Mouse (Mus musculus): ENCODE data around the gene Ppp1r2. TPM values are rescaled to one million over a fixed set of nuclear protein-coding genes. Genes with fewer than 3 reads are reported as not detected.
A peak's percentile ranks its signal among the peaks of the same experiment; 100 is the strongest.

Gene Ppp1r2
- polyA plus RNA-seq, 1 experiment from 2014 or later = 93.2 TPM

DNA sequence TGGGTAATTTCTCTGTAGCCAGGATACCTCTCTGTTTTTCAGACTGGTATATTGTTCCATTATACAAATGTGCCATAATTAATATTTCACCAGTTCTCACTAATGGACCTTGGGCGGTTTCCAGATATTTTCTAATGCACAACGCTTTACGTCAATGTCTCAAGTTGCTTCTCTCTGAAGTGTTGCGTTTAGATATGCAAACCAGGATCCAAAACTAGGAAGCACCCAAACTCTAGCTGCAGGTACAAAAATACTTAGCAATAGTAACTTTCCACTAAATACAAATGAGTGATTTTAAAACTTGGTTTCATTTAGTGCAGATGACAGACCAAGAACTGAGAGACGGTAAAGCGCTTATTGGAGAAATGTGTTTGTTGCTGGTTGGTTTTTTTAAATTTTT lies 993 bp downstream of the Ppp1r2 start:
- ATAC-seq (ENCODE audit: low FRiP score, low TSS enrichment) = no peak
- Histone ChIP-seq H3K9me3 (ENCODE audit: low read length) (no peaks in the 10 kb centered on the region), H3K4me1 (ENCODE audit: insufficient read depth, low read length) (peaks cover 27% of the 10 kb centered on the region), H3K27me3 (ENCODE audit: insufficient read depth, low read length) (no peaks in the 10 kb centered on the region), H3K27ac (ENCODE audit: low read length) (no peak overlapping the region), H3K36me3 (ENCODE audit: insufficient read depth, low read length) (peaks cover 4% of the 10 kb centered on the region; the same call in 1 of the 2 replicates), H3K9ac (replicated peaks; ENCODE audit: low read length) (peak overlapping the region; percentile 99), H3K4me3 (ENCODE audit: low read length) (peak overlapping the region; percentile 95), H3K4me2 (replicated peaks; ENCODE audit: low read depth, low read length) (peak overlapping the region; percentile 66)
- under 1% methylated on average over 6 of the region's 6 CpGs for WGBS

DNA sequence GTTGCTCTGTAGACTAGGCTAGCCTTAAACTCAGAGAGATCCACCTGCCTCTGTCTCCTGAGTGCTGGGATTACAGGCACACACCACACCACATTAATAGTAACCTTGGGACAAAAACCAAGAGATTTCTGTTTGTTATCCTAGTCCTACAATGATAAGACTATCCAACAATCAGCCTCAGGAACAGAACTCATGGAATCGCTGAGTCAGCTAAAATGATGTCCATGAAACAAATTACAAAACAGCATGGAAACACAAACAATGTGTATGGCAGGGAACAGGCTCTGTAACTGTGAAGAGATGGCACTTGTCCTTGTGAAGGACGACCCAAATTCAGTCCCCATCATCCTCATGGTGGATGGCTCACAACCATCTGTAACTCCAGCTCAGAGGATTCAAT lies 8.4 kb downstream of the Ppp1r2 start:
- H3K36me3 ChIP-seq (ENCODE audit: insufficient read depth, low read length) = peaks cover 9% of the 10 kb centered on the region
- peaks cover 7% of the 10 kb centered on the region; the same call in 1 of the 2 replicates for H3K4me1 ChIP-seq (ENCODE audit: insufficient read depth, low read length)
- no peak overlapping the region for H3K9ac ChIP-seq (replicated peaks; ENCODE audit: low read length)
- no peak for ATAC-seq (ENCODE audit: low FRiP score, low TSS enrichment)
- no peaks in the 10 kb centered on the region for H3K9me3 ChIP-seq (ENCODE audit: low read length)
- H3K4me3 ChIP-seq (ENCODE audit: low read length) = no peak overlapping the region
- no peaks in the 10 kb centered on the region for H3K27me3 ChIP-seq (ENCODE audit: insufficient read depth, low read length)
- WGBS = 89% methylated on average over 2 of the region's 2 CpGs
- no peak overlapping the region for H3K27ac ChIP-seq (ENCODE audit: low read length)
- no peak overlapping the region for H3K4me2 ChIP-seq (replicated peaks; ENCODE audit: low read depth, low read length)

DNA sequence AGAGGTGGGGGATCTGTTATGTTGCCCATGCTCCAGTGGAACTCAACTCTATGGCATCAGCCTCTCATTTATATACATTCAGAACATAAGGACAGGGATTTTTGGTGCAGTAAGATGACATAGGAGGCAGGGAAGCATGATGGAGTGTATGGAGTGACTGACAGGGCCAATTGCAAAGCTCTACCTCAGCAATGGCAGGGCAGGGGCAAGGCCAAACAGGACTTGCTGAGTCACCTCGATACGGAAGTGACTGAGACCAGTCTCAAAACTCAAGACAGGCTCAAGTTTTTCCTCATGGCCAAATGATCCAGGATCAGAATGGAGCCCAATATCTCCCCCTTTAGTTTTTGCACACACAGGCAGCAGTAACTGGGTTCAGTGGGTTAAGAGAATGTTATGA lies 18.9 kb downstream of the Ppp1r2 start:
- H3K27ac ChIP-seq (ENCODE audit: low read length) = no peak overlapping the region
- no peak for ATAC-seq (ENCODE audit: low FRiP score, low TSS enrichment)
- no peaks in the 10 kb centered on the region for H3K9me3 ChIP-seq (ENCODE audit: low read length)
- H3K36me3 ChIP-seq (ENCODE audit: insufficient read depth, low read length) = peaks cover 31% of the 10 kb centered on the region
- H3K4me1 ChIP-seq (ENCODE audit: insufficient read depth, low read length) = no peaks in the 10 kb centered on the region
- WGBS = 90% methylated on average over 2 of the region's 2 CpGs
- H3K4me3 ChIP-seq (ENCODE audit: low read length) = no peak overlapping the region
- H3K27me3 ChIP-seq (ENCODE audit: insufficient read depth, low read length) = no peaks in the 10 kb centered on the region
- no peak overlapping the region for H3K9ac ChIP-seq (replicated peaks; ENCODE audit: low read length)
- H3K4me2 ChIP-seq (replicated peaks; ENCODE audit: low read depth, low read length) = no peak overlapping the region

DNA sequence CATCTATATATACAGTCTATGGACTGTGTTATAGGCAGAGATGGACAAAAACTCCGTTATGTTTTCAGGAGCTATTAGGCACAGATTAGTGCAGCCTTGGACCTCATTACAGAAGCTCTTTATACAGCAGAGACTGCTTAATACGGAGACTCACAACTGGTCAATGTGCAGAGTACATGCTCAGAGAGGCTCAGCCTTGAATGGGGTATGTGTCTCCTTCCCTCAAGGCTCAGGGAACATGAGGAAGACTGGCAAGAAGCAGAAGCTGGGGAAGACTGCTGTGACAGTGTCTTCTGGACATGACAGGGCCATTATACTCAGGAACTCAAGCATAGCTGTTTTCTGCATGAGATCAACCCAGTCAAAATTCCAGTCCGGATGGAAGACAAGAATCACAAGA lies 19.4 kb downstream of the Ppp1r2 start:
- H3K9ac ChIP-seq (replicated peaks; ENCODE audit: low read length) = no peak overlapping the region
- H3K36me3 ChIP-seq (ENCODE audit: insufficient read depth, low read length) = peaks cover 31% of the 10 kb centered on the region
- ATAC-seq (ENCODE audit: low FRiP score, low TSS enrichment) = no peak
- H3K4me1 ChIP-seq (ENCODE audit: insufficient read depth, low read length) = no peaks in the 10 kb centered on the region
- no peak overlapping the region for H3K4me3 ChIP-seq (ENCODE audit: low read length)
- no peak overlapping the region for H3K27ac ChIP-seq (ENCODE audit: low read length)
- 87% methylated on average over 3 of the region's 3 CpGs for WGBS
- no peak overlapping the region for H3K4me2 ChIP-seq (replicated peaks; ENCODE audit: low read depth, low read length)
- H3K27me3 ChIP-seq (ENCODE audit: insufficient read depth, low read length) = no peaks in the 10 kb centered on the region
- H3K9me3 ChIP-seq (ENCODE audit: low read length) = no peaks in the 10 kb centered on the region

DNA sequence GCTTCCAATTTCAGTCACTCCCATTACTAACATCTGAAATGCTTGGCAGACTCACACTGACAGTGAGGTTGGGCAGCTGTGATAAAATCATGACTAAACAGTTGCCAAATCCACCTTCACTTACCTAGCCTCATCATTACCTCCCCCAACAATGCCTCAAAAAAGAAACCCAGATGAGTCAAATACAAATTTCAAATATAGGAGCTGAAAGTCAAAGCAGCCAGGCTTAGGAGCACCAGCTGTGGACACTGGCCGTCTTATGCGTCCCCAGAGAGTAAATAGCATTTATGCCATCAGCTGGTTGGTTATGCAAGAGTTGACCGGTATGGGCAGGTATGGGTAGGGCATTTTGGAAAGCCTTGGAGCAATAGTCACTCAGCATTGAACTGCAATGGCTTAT lies 25.7 kb downstream of the Ppp1r2 start:
- no peak for ATAC-seq (ENCODE audit: low FRiP score, low TSS enrichment)
- Histone ChIP-seq H3K27ac (ENCODE audit: low read length) (no peak overlapping the region), H3K36me3 (ENCODE audit: insufficient read depth, low read length) (0 out of 2 replicates have a peak, but pooled peaks cover 5% of the 10 kb centered on the region), H3K4me3 (ENCODE audit: low read length) (no peak overlapping the region), H3K27me3 (ENCODE audit: insufficient read depth, low read length) (no peaks in the 10 kb centered on the region), H3K4me2 (replicated peaks; ENCODE audit: low read depth, low read length) (no peak overlapping the region), H3K9ac (replicated peaks; ENCODE audit: low read length) (no peak overlapping the region), H3K9me3 (ENCODE audit: low read length) (no peaks in the 10 kb centered on the region), H3K4me1 (ENCODE audit: insufficient read depth, low read length) (no peaks in the 10 kb centered on the region)
- WGBS = 91% methylated on average over 3 of the region's 3 CpGs

DNA sequence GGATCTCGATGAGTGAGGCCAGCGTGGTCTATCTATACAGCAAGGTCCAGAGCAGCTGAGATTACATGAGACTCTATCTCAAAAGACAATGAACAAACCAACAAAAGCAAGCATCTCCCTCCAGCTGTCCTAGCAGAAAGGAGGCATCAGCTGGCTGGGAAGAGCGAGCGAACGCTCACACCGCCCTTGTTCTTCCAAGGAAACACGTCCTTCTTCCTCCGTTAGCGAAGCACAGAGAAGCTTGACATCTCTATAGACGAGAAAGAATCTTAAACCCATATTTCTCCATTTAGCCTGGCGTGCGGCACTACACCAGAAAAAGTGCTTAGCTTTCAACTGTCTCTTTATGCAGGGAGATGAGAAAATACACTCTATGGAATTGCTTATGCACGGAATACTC lies 26.4 kb downstream of the Ppp1r2 start:
- no peak overlapping the region for H3K27ac ChIP-seq (ENCODE audit: low read length)
- 0 out of 2 replicates have a peak, but pooled peaks cover 5% of the 10 kb centered on the region for H3K36me3 ChIP-seq (ENCODE audit: insufficient read depth, low read length)
- H3K4me2 ChIP-seq (replicated peaks; ENCODE audit: low read depth, low read length) = no peak overlapping the region
- H3K4me1 ChIP-seq (ENCODE audit: insufficient read depth, low read length) = no peaks in the 10 kb centered on the region
- no peaks in the 10 kb centered on the region for H3K9me3 ChIP-seq (ENCODE audit: low read length)
- WGBS = 88% methylated on average over 13 of the region's 13 CpGs
- no peak overlapping the region for H3K4me3 ChIP-seq (ENCODE audit: low read length)
- no peak for ATAC-seq (ENCODE audit: low FRiP score, low TSS enrichment)
- no peak overlapping the region for H3K9ac ChIP-seq (replicated peaks; ENCODE audit: low read length)
- H3K27me3 ChIP-seq (ENCODE audit: insufficient read depth, low read length) = no peaks in the 10 kb centered on the region

DNA sequence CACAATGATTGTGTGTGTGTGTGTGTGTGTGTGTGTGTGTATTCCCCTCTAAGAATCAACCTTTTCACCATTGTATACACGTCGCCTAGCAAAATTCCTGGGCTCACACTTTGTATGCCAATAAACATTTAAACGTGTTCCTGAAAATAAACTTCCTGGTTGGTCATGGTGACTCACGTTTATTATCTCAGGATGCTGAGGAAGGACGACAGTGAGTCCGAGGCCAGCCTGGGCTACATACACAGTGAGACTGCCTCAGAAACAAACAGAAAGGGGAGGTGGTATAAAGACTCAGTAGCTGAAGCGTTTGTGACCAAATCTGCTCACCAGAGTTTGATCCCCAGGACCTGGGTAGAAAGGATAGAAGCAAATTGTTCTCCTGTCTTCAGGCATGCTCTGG lies 27.6 kb downstream of the Ppp1r2 start:
- Histone ChIP-seq H3K4me1 (ENCODE audit: insufficient read depth, low read length) (no peaks in the 10 kb centered on the region), H3K9me3 (ENCODE audit: low read length) (no peaks in the 10 kb centered on the region), H3K36me3 (ENCODE audit: insufficient read depth, low read length) (no peaks in the 10 kb centered on the region), H3K27ac (ENCODE audit: low read length) (no peak overlapping the region), H3K27me3 (ENCODE audit: insufficient read depth, low read length) (no peaks in the 10 kb centered on the region), H3K4me3 (ENCODE audit: low read length) (no peak overlapping the region), H3K4me2 (replicated peaks; ENCODE audit: low read depth, low read length) (no peak overlapping the region), H3K9ac (replicated peaks; ENCODE audit: low read length) (no peak overlapping the region)
- no peak for ATAC-seq (ENCODE audit: low FRiP score, low TSS enrichment)
- WGBS = 79% methylated on average over 7 of the region's 7 CpGs

DNA sequence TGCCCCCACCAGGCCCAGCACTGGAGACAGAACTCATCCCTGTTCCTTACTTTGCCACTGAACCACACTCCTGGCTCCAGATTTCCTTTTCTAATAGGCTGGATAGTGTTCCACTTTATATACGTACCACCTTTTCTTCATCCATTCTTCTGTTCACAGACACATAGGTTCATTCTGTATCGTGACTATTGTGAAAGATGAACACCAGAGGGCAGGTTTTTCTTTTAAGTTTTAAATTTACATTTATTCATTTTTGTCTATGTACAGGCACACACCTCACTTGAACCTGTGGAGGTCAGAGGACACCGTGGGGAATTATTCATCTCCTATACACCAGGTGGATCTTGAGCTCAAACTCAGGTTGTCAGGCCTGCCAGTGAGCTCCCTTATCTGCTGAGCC lies 31.0 kb downstream of the Ppp1r2 start:
- no peak for ATAC-seq (ENCODE audit: low FRiP score, low TSS enrichment)
- H3K4me2 ChIP-seq (replicated peaks; ENCODE audit: low read depth, low read length) = no peak overlapping the region
- H3K27ac ChIP-seq (ENCODE audit: low read length) = no peak overlapping the region
- no peaks in the 10 kb centered on the region for H3K27me3 ChIP-seq (ENCODE audit: insufficient read depth, low read length)
- WGBS = 78% methylated on average over 3 of the region's 3 CpGs
- H3K4me1 ChIP-seq (ENCODE audit: insufficient read depth, low read length) = no peaks in the 10 kb centered on the region
- no peak overlapping the region for H3K4me3 ChIP-seq (ENCODE audit: low read length)
- no peak overlapping the region for H3K9ac ChIP-seq (replicated peaks; ENCODE audit: low read length)
- H3K36me3 ChIP-seq (ENCODE audit: insufficient read depth, low read length) = no peaks in the 10 kb centered on the region
- H3K9me3 ChIP-seq (ENCODE audit: low read length) = no peaks in the 10 kb centered on the region

DNA sequence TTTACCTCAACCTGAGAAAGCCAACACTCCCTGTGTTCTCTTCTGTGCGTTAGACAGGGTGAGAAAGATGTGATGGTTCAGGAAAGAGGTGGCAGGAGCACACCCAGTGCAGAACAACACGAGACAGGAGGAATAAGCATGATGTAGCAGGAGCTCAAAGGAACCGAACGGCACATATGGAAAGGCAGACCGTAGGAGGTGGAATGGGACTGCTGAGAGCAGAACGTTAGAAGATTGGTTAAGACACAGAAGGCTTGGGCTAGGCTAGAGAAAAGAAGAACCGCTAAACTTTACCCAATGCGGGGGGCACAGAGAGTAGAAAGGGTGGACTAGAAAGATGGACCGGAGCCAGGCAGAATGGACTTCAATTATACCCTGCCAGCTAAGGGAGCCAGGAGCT lies 33.6 kb downstream of the Ppp1r2 start:
- Histone ChIP-seq H3K9ac (replicated peaks; ENCODE audit: low read length) (no peak overlapping the region), H3K4me2 (replicated peaks; ENCODE audit: low read depth, low read length) (no peak overlapping the region), H3K4me1 (ENCODE audit: insufficient read depth, low read length) (no peaks in the 10 kb centered on the region), H3K9me3 (ENCODE audit: low read length) (no peaks in the 10 kb centered on the region), H3K4me3 (ENCODE audit: low read length) (no peak overlapping the region), H3K27ac (ENCODE audit: low read length) (no peak overlapping the region), H3K36me3 (ENCODE audit: insufficient read depth, low read length) (no peaks in the 10 kb centered on the region), H3K27me3 (ENCODE audit: insufficient read depth, low read length) (no peaks in the 10 kb centered on the region)
- 83% methylated on average over 9 of the region's 9 CpGs for WGBS
- ATAC-seq (ENCODE audit: low FRiP score, low TSS enrichment) = no peak

DNA sequence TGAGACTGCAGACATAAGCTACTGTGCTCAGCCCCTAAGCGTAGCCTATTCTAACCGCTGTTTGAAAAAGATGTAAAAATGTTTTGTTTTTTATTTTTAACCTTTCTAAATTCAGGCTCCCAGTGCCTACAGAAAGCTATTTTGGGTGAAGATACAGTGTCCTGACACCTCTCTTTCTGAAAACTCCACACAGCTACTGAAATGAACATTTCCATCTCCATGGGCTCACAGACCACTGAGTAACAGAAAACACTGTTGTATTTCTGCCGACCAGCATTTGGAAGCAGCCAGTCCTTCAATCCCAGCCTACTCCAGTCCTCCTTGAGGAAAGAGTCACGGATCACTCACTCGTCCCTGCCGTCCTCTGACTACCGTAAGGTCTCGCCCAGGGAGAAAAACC lies 34.5 kb downstream of the Ppp1r2 start:
- Histone ChIP-seq H3K9ac (replicated peaks; ENCODE audit: low read length) (no peak overlapping the region), H3K36me3 (ENCODE audit: insufficient read depth, low read length) (no peaks in the 10 kb centered on the region), H3K4me1 (ENCODE audit: insufficient read depth, low read length) (peaks cover 6% of the 10 kb centered on the region; the same call in 1 of the 2 replicates), H3K27me3 (ENCODE audit: insufficient read depth, low read length) (no peaks in the 10 kb centered on the region), H3K9me3 (ENCODE audit: low read length) (no peaks in the 10 kb centered on the region), H3K4me3 (ENCODE audit: low read length) (no peak overlapping the region), H3K27ac (ENCODE audit: low read length) (no peak overlapping the region), H3K4me2 (replicated peaks; ENCODE audit: low read depth, low read length) (no peak overlapping the region)
- 88% methylated on average over 8 of the region's 8 CpGs for WGBS
- ATAC-seq (ENCODE audit: low FRiP score, low TSS enrichment) = no peak

DNA sequence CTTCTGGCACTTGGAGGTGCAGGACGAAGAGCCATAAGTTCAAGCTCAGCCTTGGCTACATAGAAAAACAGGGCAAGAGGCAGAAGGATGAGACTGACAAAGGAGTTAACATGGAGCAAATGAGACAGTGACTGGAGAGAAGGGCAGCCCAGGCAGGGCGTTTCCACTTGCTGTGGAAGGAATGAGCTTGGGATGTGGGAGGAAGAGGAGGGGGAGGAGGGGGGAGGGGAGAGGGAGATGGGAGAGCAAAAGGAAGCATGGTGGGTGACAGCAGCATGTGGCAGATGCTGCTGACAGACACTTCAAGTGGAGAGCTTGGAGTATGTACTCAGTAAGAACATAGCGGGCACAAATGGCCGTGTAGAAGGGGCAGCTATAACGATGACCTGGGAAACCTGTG lies 36.8 kb downstream of the Ppp1r2 start:
- Histone ChIP-seq H3K4me1 (ENCODE audit: insufficient read depth, low read length) (peaks cover 15% of the 10 kb centered on the region), H3K9me3 (ENCODE audit: low read length) (no peaks in the 10 kb centered on the region), H3K9ac (replicated peaks; ENCODE audit: low read length) (no peak overlapping the region), H3K27me3 (ENCODE audit: insufficient read depth, low read length) (no peaks in the 10 kb centered on the region), H3K4me2 (replicated peaks; ENCODE audit: low read depth, low read length) (no peak overlapping the region), H3K27ac (ENCODE audit: low read length) (no peak overlapping the region), H3K36me3 (ENCODE audit: insufficient read depth, low read length) (no peaks in the 10 kb centered on the region), H3K4me3 (ENCODE audit: low read length) (no peak overlapping the region)
- WGBS = 75% methylated on average over 5 of the region's 5 CpGs
- ATAC-seq (ENCODE audit: low FRiP score, low TSS enrichment) = no peak

All from kidney, embryonic 16.5 days (tissue).